Mouse (Mus musculus): ENCODE measurements at regions not wholly inside any gene's neighbourhood (a gene's known extent, or its start where the extent isn't known, plus 50 kb on each side); places are given as distances from the start of the nearest gene placed in this dataset.

GRCm38 (mm10) chr8:8044296-8044695 lies 616.7 kb downstream of the Efnb2 start:
- DNase-seq: no peak

DNA sequence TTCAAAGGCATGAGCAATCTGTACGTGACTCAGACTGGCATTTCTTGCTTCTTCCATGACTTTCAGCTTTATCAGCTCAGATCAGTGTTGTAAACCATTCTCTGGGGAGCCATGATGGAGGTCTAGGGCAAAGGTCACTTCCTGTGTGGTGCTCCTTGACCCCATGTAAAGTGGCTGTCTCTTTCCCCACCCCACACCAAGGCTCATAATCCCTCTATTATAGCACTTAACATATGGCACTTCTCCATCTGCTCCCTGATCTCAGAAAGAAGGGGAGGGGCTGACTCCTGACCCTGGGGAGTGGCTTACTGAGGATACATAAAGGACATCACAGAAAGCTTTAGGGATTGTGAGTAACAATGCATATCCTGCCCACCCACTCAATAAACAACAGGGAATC lies 623.1 kb downstream of the Efnb2 start:
- no peak for DNase-seq

DNA sequence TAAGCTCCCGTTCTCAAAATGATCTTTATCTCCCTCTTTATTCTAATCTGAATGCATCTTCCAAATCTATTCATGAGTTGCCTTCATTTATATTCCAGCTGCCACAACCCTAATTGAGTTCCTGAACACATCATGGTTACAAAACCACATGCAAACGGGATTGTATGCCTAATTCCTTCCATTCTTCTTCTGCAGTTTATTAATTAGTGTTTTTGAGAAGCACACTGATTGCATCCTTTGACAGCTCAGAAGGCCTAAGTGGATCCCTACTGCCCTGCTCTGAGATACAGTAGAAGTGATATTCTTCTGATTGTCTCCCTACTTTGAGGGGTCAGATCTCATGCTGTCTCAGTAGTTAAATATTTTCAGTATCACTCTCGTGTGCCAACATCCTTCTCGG lies 649.9 kb downstream of the Efnb2 start:
- no peak for DNase-seq

DNA sequence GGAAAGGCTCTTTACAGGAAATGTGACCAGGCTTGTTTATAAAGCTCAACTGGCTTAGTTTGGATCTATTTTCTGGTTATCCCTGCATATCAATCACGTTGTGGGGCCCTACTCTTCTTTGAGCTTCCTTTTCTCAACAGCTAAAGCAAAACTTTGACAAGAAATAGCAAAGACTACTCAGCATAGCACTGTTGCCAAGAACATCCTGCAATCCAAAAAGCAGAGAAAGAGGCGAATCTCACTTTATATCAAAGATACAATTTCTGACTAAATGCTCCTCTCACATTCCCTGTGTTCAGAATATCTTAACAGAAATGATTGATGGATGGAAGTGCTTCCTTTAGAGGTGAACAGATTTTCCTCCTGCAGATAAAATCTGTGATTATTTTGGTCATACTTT lies 666.1 kb downstream of the Efnb2 start:
- DNase-seq: no peak

- DNase-seq: no peak
Measured at GRCm38 (mm10) chr8:7988820-7989219, 672.2 kb downstream of the Efnb2 start.

GRCm38 (mm10) chr8:7977020-7977419 lies 684.0 kb downstream of the Efnb2 start:
- no peak for DNase-seq

DNA sequence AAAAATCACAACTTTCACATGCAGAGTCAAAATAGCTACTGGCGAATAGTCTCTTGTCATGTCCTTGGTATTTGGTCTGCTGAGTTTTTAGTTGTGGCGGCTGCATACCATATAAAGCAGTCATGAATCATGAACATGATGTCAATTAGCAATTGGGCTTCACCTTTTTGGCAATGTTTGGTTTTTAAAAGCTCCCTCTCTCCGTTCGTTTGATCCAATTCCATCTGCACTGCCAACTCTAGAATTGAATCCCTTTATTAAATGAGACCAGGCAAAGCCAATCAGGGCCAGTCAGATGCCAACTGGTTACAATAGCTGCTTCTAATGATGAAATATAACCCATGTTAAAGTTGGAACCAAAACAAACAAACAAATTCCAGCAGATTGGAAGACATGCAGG lies 687.3 kb downstream of the Efnb2 start:
- DNase-seq: no peak

DNA sequence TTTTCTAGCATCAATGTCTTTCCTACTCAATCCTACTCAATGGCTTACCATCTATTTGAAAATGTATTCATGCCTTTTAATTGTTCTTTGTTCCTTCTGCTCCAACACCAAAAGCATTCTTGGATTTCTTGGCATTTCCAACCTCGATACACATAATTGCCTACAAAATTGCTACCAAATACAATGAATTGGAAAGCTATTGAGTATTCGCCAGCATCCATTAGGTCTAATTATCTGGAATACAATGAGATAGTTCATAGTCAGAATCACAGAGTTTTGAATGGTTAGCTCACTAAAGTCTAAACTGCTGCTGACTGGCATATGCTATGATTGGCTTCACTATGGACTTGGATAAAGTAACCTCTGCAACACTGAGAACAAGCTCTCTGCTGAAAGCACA lies 696.8 kb downstream of the Efnb2 start:
- no peak for DNase-seq

GRCm38 (mm10) chr8:7956745-7957144 lies 704.3 kb downstream of the Efnb2 start:
- DNase-seq: no peak

DNA sequence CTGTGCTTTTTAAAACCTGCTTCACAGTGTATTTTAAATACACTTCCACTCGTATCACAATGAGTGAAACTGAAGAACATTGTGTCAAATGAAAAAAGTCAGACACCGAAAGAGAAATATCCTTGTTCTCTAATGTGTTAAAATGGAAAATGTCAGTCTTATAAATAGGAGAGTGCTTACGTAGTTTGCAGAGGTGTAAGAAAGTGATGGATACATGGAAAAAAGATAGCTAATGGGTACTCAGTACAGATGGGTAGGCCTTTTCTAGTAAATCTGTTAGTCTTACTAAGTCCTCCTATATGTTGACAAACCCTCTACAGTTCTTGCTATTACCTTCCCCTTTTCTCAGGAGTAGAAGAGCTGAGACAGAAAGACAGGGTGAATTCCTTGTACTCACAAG lies 706.2 kb downstream of the Efnb2 start:
- no peak for DNase-seq

DNA sequence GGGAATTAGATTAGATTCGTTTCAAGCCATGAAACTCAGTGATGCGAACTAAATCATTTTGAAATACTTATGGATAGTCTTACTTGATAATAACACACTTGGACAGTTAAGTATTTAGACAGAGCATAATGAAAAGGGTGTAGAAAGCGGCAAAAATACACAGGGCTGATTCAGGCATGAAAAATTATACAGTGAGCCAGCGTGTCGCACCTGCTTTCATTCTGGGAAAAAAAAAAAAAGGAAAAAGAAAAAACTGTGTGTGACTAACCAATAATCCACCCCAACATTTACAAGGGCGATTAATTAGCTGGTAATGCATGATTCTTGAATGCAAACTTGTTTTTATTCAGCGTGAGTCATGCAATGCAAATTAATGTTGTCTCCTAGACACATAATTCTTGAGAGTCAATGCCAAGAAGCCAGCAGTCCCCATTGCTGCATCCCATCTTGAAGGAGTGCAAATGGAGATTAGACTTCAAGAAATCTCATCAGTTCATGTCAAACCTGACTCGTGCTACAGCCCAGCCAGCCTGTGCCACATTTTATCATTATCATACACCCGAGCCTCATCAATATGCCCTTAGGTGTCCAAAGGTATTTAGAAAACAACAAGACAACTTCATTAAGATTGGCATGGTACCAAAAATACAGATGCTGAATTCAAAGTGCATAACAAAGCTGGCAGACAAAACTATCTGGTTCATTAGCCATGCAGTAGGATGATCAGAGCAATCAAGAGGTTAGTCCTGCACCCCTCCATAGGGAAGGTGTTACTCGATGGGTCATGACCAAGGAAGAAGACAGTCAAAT lies 714.9 kb downstream of the Efnb2 start:
- DNase-seq: no peak

DNA sequence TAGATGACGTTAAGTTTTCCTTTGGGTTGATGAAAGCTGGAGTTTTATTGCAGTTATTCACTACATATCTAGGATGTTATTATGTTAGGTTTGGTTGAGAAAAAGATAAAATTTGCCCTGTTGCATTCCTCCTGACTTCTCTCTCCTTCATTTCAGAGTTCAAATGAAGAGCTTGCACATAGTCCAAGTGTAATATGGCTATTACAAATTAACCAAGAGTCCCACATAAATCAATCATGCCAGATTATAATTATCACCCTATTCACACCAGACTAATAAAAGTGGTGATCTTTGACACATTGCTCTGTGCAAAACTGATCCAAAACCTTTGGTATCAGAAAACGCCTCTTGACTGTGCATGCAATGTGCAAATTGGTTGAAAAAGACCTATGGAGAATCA lies 724.4 kb downstream of the Efnb2 start:
- no peak for DNase-seq

DNA sequence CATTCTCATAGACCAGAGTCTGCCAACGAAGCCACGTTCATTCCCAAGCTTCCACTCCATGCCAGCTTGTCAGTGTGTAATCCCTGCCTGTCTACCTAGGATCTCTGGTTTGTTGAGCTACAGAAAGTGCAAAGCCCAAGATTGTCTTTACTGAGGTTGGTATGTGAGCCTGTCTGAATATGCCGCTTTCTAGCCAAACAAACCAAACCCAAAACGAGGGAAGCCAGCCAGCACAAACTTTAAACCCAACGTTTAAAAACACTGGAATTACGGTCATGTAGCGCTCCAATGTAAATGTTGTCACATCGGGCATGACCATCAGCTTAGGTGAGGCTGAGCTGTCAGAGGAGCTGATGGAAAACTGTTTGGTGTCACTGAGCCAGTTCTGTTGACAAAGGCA lies 741.6 kb downstream of the Efnb2 start:
- no peak for DNase-seq

- DNase-seq: no peak
Measured at GRCm38 (mm10) chr8:7894338-7894737, 766.7 kb downstream of the Efnb2 start.

DNA sequence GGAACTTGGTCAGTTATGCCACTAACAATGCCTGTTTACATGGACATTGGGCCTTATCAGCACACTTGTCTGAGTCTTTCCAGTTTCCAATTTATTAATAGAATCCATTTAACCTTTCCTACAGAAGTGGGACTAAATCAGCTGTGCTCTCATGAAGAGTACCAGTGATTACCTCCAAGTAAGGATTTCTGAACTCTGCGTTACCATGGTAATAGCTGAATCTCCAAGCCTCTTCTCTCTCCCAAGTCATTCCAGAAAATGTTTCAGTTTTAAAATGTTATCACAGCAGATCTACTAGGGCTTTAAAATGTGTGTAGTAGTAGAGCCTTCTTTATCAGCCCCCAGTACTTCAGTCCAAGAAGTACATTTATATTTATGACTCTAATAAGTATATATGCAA lies 807.9 kb downstream of the Efnb2 start:
- DNase-seq: no peak

DNA sequence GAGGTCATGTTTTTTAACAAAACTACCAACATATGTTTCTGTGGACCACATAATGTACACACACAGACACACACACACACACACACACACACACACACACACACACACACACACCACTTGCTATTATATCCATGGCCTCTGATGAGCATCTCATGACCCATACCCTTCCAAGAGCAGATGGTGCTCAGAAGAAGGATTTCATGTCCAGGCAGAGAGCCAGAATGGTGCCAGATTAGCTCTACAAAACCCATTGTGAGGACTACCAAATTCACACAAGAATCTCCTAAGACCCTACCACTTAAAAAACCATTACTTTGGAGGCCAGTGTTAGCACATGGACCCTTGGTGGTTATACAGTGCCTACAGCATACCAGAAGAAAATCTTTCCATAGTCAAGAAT lies 810.5 kb downstream of the Efnb2 start:
- DNase-seq: no peak

DNA sequence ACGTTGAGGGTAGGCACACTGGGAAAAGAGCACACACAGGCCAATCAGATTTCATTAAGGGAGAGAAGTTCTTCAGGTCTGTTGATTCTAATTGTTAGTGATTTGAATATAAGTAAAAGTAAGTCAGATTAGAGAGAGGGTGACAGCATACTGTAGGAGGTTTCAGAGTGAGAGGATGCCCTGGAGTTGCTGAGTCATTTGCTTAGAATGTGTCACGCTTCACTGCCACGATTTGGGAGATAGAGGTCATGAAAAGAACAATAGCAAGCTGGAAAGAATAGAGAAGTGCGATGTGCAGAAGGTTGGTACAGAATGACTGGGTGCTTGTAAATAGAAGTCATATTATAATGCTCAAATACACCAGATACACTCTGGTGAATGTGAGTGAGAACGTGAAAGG lies 829.1 kb downstream of the Efnb2 start:
- DNase-seq: no peak

- no peak for DNase-seq
Measured at GRCm38 (mm10) chr8:7827811-7828210, 833.2 kb downstream of the Efnb2 start.

GRCm38 (mm10) chr8:7808395-7808794 lies 852.6 kb downstream of the Efnb2 start:
- no peak for DNase-seq

GRCm38 (mm10) chr8:7799221-7799620 lies 861.8 kb downstream of the Efnb2 start:
- no peak for DNase-seq

- DNase-seq: no peak
Measured at GRCm38 (mm10) chr8:7796156-7796555, 864.9 kb downstream of the Efnb2 start.

GRCm38 (mm10) chr8:7763820-7764219 lies 897.2 kb downstream of the Efnb2 start:
- no peak for DNase-seq

DNA sequence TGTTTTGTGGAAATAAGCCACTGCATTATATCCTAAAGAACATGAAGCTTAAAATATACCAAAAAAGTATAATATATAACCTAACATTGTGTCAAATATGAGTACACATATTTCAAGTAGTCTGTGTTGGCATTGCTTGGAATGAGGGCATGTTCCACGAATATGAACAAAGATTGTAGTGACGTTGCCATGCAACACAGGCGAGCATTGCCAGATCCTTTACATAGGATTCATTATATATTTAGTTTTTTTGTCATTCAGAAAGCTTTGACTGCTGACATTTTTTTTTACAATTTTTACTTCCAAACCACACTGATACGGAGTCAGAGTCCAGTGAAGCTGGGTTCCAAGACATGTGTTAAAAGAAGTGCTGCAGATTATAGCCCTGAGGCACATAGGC lies 900.1 kb downstream of the Efnb2 start:
- no peak for DNase-seq

DNA sequence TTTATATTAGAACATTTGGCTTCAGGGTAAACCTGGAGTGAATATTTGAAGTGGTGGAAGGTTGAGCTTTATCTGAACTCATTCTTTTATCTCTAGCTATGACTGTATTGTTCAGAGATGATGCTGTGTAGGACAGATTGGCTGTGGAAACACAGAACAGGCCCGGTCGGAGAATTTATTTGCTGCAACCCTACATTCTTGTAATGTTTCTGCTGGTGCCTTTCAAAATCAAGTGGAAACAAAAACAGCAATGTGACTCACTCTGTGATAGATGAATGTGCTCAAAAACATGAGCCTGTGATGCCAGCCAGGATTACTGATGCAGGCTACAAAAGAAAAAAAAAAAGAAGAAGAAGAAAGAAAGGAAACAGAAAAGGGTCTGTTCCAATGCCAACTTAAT lies 928.3 kb downstream of the Efnb2 start:
- DNase-seq: no peak

DNA sequence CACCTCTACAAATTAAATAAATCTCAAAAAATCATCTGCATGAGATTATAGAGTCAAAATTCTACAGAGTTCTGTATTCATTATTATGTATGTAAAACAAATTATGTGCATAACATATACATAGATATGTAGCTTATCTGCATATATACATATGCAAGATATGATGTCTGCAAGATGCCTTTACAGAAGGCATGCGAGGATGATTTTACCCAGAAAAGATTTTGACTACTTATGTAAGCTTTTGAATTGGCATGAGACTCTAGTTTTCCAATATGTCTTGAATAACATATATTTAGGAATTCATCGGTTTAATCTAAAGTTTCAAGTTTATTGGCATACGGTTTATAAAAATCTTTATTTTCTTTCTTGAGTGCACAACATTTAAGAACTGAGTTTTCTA lies 939.2 kb downstream of the Efnb2 start:
- no peak for DNase-seq

Measured in B cell, adult 2 months (primary cell).